Mouse (Mus musculus): ENCODE measurements at regions not wholly inside any gene's neighbourhood (a gene's known extent, or its start where the extent isn't known, plus 50 kb on each side); places are given as distances from the start of the nearest gene placed in this dataset.

DNA sequence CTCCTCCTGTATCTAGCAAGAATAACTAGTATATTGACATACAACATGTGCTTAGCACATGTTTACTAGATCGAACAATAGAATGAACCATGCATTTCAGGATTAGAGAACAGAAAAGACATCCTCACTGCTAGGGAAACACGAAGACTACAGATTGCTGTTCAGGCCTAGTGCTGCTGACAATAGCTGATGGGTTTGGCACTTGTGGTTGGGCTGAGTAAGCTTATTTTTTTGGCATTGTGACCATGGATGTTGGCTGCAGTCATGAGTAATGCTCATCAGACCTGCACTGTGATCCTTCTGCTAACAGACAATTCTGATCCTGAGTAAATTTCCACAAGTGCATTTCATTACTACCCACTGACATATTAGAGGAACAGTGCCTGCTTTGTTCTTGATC lies 117.7 kb upstream of the Kcnip4 start:
- TF ChIP-seq CTCF (IDR thresholded peaks at IDR 0.05; ENCODE audit: low read depth) (no peak), EP300 (IDR thresholded peaks at IDR 0.05; ENCODE audit: low read depth) (no peak)
